Mouse (Mus musculus) erythroblast, embryonic 14.5 days (primary cell): ENCODE results near the gene Sap18. TPM values are rescaled to one million over a fixed set of nuclear protein-coding genes. Genes with fewer than 3 reads are reported as not detected.
"Not testable (repeated sequence)": the region's sequence is repeated elsewhere in the genome, so short reads cannot be mapped to it uniquely, and the experiment has no call there.

Experiments used
- H3K27me3 ChIP-seq: 2 replicates; pipeline ENCODE4 v1.6.1; 2012; ENCODE audit warnings: inconsistent platforms; ENCODE audit not compliant: control insufficient read depth
- H3K36me3 ChIP-seq: 2 replicates; pipeline ENCODE4 v1.6.1; 2012; ENCODE audit warnings: mild to moderate bottlenecking, inconsistent platforms; ENCODE audit not compliant: control insufficient read depth
- H3K4me1 ChIP-seq: 2 replicates; pipeline ENCODE4 v1.6.1; 2012; ENCODE audit warnings: inconsistent platforms; ENCODE audit not compliant: control insufficient read depth
- H3K4me3 ChIP-seq: replicated peaks from 2 replicates; pipeline ENCODE3; 2012; ENCODE audit warnings: moderate library complexity, mild to moderate bottlenecking, inconsistent platforms
- H3K9me3 ChIP-seq: 2 replicates; pipeline ENCODE4 v1.6.1; 2012; ENCODE audit warnings: low read length, inconsistent platforms, mixed read lengths; ENCODE audit not compliant: control insufficient read depth
- GATA1 ChIP-seq: IDR thresholded peaks from 2 replicates; pipeline ENCODE4 v1.6.1; 2012; ENCODE audit warnings: low read length, inconsistent platforms, mixed read lengths
- TAL1 ChIP-seq: IDR thresholded peaks from 3 replicates; pipeline ENCODE4 v1.6.1; 2012; ENCODE audit warnings: low read length, inconsistent platforms, mixed read lengths
- polyA plus RNA-seq: library from polyadenylated mRNA; stranded (reverse); fragments of >175 nt; gene quantifications from 2 replicates; pipeline ENCODE4 v1.2.3, GENCODE M21; 2012

The Sap18 gene
- polyA plus RNA-seq, 1 experiment, result 83.5 TPM

DNA sequence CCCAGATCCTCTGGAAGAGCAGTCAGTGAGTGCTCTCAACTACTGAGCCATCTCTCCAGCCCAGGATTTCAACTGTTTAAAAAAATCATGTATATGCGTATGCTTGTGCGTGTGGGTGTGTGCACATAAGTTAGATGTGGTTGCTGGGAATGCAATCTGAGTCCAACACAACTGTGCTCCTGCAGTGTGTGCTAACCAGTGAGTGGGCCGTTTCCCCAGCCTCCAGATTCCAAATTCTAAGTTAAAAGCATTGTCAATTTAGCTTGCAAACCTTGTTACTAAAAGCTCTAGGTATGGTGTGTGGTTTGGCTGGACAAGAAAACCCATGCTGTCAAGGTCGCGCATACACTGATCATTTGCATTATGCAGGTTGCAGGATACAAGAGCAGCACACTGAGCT, 13.9 kb downstream of the Sap18 start:
- Histone ChIP-seq H3K4me1 (no peaks in the 10 kb centered on the region), H3K9me3 (no peaks in the 10 kb centered on the region), H3K4me3 (no peak overlapping the region), H3K36me3 (peaks cover 98% of the 10 kb centered on the region), H3K27me3 (no peaks in the 10 kb centered on the region)
- TF ChIP-seq TAL1, result no peak
- TF ChIP-seq GATA1, result no peak

DNA sequence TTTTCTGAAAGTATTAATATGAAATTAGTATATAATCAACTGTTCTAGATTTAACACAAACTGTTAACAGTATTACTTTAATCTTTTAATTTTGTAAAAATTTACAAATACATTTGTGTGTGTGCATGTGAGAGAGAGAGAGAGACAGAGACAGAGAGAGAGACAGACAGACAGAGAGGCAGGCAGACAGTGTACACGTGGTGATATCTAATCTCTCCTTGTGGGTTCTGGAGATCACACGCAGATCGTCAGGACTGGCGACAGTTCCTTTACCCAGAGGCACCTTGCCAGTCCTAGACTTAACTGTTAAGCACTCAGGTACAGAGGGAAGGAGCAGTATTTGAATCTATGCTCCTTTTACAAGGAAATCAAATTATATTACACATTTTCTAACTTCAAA, 22.9 kb downstream of the Sap18 start:
- no peak overlapping the region for H3K4me3 ChIP-seq
- peaks cover 27% of the 10 kb centered on the region for H3K4me1 ChIP-seq
- no peaks in the 10 kb centered on the region for H3K9me3 ChIP-seq
- H3K27me3 ChIP-seq, result no peaks in the 10 kb centered on the region
- no peak for TF ChIP-seq GATA1
- TF ChIP-seq TAL1, result no peak
- H3K36me3 ChIP-seq, result peaks cover 83% of the 10 kb centered on the region

DNA sequence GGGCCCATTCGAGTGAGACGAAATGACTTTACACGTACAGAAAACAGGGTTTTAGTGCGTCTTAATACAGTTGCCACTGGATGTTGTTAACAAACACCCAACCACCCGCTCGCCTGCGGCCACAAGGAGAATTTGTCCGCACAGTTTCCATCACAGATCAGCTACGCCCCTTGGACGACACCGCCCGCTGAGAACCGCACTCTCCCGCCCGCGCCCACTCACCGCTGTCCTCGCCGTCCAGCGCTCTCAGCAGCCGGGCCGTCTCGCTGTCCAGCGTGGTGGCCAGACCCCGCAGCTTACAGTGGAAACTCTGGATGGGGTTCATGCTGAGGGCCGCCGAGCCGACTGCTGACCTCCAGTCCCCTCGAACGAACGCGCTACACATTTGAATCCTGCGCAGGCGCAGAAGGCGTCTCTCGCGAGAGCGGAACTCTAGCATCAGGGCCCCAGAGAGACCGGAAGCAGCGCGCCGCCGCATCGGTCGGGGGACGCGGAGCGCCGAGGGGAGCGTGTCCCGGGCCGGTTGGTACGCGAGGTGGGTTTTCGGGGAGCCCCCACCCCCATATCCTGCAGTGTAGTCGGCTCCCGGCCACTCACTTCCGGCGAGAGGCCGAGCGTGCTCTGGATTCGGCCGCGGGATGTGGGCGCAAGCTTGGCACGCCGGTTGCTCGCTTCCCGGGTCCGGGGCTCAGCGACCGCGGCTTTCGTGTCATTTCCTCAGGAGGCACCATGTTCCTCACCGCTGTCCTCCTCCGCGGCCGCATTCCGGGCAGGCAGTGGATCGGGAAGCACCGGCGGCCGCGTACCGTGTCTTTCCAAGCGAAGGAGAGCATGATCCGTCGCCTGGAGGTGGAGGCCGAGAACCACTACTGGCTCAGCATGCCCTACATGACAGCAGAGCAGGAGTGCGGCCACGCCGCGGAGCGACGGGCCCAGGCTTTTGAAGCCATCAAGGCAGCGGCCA, 28.1 kb downstream of the Sap18 start, which contains the start of the genes Ska3 and Mrpl57:
Gene Ska3, minus strand, starts transcription at position 398 of the 964 bp plus-strand sequence.
Gene Mrpl57, plus strand, starts transcription at position 447 of the 964 bp plus-strand sequence.
- Histone ChIP-seq H3K4me1 (peaks cover 38% of the 10 kb centered on the region), H3K4me3 (peak within 1 kb of the TSS; percentile 100), H3K36me3 (peaks cover 58% of the 10 kb centered on the region), H3K9me3 (no peaks in the 10 kb centered on the region), H3K27me3 (no peaks in the 10 kb centered on the region)
- TF ChIP-seq TAL1, result no peak
- no peak for TF ChIP-seq GATA1

DNA sequence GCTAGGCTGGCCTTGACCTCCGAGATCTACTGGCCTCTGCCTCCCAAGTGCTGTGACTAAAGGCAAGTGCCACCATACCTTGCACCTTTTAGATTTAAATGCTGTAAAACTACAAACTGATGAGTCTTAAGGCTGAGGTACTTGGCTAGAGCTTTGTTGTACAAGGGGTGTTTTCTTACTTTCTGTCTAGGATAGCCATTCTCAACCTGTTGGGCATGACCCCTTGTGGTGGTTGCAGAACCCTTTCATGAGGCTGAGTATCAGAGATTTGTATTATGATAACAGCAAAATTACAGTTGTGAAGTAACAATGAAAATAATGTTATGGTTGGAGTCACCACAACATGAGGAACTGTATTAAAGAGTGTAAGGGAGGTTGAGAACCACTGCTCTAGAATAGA, 29.3 kb downstream of the Sap18 start:
- Histone ChIP-seq H3K36me3 (peaks cover 52% of the 10 kb centered on the region), H3K27me3 (no peaks in the 10 kb centered on the region), H3K4me1 (peaks cover 33% of the 10 kb centered on the region), H3K9me3 (no peaks in the 10 kb centered on the region), H3K4me3 (peak overlapping the region; percentile 100)
- TF ChIP-seq GATA1 (no peak; the same call in 1 of the 2 replicates), TAL1 (no peak)

DNA sequence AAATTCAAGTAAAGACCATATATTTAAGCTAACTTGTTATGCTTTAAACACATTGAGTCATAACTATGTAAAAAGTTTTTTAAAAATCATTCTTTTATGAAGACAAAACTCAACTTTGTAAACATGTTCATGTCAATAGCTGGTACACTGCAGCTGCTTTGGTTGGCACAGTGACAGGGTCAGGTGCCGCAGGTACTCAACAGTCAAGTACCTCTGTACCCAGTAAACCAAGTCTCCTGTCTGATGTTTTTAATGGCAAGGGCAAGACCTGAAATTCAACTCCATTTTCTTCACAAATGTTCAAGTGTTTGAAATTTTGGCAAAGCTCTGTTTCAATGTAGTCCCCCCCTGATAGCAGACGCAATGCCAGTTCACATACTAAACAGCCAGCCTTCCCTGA, 35.5 kb downstream of the Sap18 start:
- no peak overlapping the region for H3K4me3 ChIP-seq
- peaks cover 16% of the 10 kb centered on the region for H3K4me1 ChIP-seq
- peaks cover 30% of the 10 kb centered on the region for H3K36me3 ChIP-seq
- no peak for TF ChIP-seq TAL1
- no peak for TF ChIP-seq GATA1
- H3K9me3 ChIP-seq, result no peaks in the 10 kb centered on the region
- no peaks in the 10 kb centered on the region for H3K27me3 ChIP-seq

DNA sequence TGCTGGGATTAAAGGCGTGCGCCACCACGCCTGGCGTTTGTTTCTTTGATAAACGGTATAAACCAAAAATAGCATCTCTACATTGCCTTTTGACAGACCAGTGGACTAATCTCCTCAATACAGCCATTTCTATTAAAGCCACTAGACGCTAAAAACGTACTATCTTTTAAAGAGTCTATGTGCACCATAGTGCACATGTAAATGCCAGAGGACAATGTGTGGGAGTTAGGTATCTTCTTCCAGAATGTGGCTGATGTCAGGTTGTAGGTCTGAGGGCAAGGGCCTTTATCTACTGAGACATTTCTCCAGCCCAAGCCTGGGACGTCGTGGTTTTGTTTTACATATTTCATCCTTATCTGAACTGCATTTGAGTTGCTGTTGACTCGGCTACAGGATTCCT, 37.2 kb downstream of the Sap18 start:
- peaks cover 16% of the 10 kb centered on the region for H3K4me1 ChIP-seq
- no peaks in the 10 kb centered on the region for H3K9me3 ChIP-seq
- H3K36me3 ChIP-seq, result peaks cover 16% of the 10 kb centered on the region
- no peaks in the 10 kb centered on the region for H3K27me3 ChIP-seq
- no peak overlapping the region for H3K4me3 ChIP-seq
- TF ChIP-seq GATA1 (no peak), TAL1 (no peak)

DNA sequence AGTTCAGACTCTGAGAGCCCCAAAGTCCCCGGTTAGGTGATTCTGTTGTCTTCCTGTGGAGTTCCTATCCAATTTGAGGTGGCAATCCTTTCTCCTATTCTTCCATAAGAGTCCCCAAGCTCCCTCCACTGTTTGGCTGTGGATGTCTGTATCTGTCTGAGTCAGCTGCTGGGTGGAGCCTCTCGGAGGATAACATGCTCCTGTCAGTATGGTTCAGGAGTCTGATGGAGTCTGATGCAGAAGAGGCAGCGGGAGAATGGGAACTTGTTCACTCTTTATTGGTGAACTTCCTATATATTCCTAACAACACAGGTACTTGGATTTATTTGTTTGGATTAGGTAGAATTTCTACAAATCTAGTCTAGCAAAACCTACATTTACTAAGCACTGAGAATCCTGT, 46.6 kb downstream of the Sap18 start:
- TF ChIP-seq GATA1 (no peak), TAL1 (peak; percentile 8; the same call in 1 of the 3 replicates)
- no peaks in the 10 kb centered on the region; the same call in 1 of the 2 replicates for H3K36me3 ChIP-seq
- H3K9me3 ChIP-seq, result no peaks in the 10 kb centered on the region
- peaks cover 16% of the 10 kb centered on the region for H3K4me1 ChIP-seq
- no peaks in the 10 kb centered on the region for H3K27me3 ChIP-seq
- no peak overlapping the region for H3K4me3 ChIP-seq

DNA sequence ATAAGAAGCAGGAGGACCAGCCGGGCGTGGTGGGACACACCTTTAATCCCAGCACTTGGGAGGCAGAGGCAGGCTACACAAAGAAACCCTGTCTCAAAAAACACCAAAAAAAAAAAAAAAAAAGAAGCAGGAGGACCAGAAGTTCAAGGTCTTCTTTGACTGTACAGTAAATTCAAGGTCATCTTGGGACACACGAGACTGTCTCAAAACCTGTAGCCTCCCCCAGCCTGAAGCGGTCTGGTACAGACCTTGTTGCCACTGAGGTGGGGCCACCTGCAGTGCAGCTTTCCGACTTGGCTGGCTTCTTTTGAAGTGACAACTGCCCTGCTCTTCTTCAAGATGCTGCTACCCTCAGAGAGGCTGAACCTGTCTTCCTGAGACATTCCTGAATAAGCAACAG, 50.1 kb downstream of the Sap18 start:
- H3K4me1 ChIP-seq, result peaks cover 22% of the 10 kb centered on the region
- H3K27me3 ChIP-seq, H3K36me3 ChIP-seq, H3K4me3 ChIP-seq, H3K9me3 ChIP-seq: not testable (repeated sequence)

DNA sequence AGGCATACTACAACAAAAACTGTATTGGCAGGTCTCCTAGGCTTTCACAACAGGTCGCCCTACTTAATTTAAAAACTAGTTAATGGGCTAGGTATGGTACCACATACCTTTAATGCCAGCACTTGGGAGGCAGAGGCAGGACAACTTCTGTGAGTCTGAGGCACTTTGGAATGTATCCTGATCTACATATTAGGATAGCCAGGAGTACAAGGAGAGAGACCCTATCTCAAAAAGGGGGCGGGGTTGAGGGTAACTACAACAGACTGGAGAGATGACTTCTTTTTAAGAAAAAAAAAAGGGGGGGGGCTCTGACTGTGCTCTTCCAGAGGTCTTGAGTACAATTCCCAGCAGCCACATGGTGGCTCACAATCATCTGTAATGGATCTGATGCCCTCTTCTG, 50.7 kb downstream of the Sap18 start:
- Histone ChIP-seq H3K4me3 (no peak overlapping the region), H3K27me3 (no peaks in the 10 kb centered on the region), H3K36me3 (no peaks in the 10 kb centered on the region; the same call in 1 of the 2 replicates), H3K4me1 (peaks cover 22% of the 10 kb centered on the region), H3K9me3 (no peaks in the 10 kb centered on the region)
- TF ChIP-seq TAL1 (no peak), GATA1 (no peak)

DNA sequence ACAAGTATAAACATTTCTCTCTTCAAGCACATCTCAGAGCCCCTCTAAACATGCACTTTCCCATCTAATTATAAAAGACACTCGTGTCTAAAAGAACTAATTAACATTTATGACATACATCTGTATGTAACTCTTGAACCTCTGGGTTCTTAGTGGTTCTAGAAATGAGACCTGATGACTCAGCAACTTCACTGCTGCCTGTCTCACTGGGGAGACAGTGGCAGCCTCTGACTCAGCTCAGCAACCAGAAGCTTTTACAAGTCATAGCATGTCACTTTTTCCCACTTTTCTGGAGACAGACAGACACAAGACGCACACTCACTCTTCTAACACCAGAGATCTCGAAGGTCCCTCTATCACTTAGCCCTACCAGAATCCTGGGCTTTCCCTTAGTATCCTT, 52.4 kb downstream of the Sap18 start:
- H3K4me3 ChIP-seq, result no peak overlapping the region
- no peak for TF ChIP-seq GATA1
- TF ChIP-seq TAL1, result no peak
- H3K36me3 ChIP-seq, result no peaks in the 10 kb centered on the region
- peaks cover 9% of the 10 kb centered on the region for H3K4me1 ChIP-seq
- no peaks in the 10 kb centered on the region for H3K9me3 ChIP-seq
- no peaks in the 10 kb centered on the region for H3K27me3 ChIP-seq
